Mouse (Mus musculus): ENCODE data around the gene Trak1.
"Not testable (repeated sequence)": the region's sequence is repeated elsewhere in the genome, so short reads cannot be mapped to it uniquely, and the experiment has no call there.

Trak1 gene

GRCm38 (mm10) chr9:121319323-121319966, 22.1 kb downstream of the Trak1 start:
- no peak for DNase-seq (ENCODE audit: low spot score in 2 of 2)

GRCm38 (mm10) chr9:121320433-121320832, 23.1 kb downstream of the Trak1 start:
- no peak for DNase-seq (ENCODE audit: low spot score in 2 of 2)

GRCm38 (mm10) chr9:121321118-121321517, 23.8 kb downstream of the Trak1 start:
- no peak for DNase-seq (ENCODE audit: low spot score in 2 of 2)

- DNase-seq (ENCODE audit: low spot score in 2 of 2): no peak
Measured at GRCm38 (mm10) chr9:121322034-121322433, 24.7 kb downstream of the Trak1 start.

- not testable (repeated sequence) for DNase-seq (ENCODE audit: low spot score in 2 of 2)
Measured at GRCm38 (mm10) chr9:121328342-121328741, 31.0 kb downstream of the Trak1 start.

GRCm38 (mm10) chr9:121329181-121329580, 31.9 kb downstream of the Trak1 start:
- no peak for DNase-seq (ENCODE audit: low spot score in 2 of 2)

GRCm38 (mm10) chr9:121330065-121330464, 32.8 kb downstream of the Trak1 start:
- DNase-seq (ENCODE audit: low spot score in 2 of 2): no peak

- DNase-seq (ENCODE audit: low spot score in 2 of 2): no peak
Measured at GRCm38 (mm10) chr9:121331438-121331837, 34.1 kb downstream of the Trak1 start.

GRCm38 (mm10) chr9:121331878-121332630, 34.8 kb downstream of the Trak1 start:
- DNase-seq (ENCODE audit: low spot score in 2 of 2): peak in 1 of 2 experiments; percentile 40

- no peak for DNase-seq (ENCODE audit: low spot score in 2 of 2)
Measured at GRCm38 (mm10) chr9:121333559-121333958, 36.3 kb downstream of the Trak1 start.

- no peak for DNase-seq (ENCODE audit: low spot score in 2 of 2)
Measured at GRCm38 (mm10) chr9:121334311-121334851, 37.1 kb downstream of the Trak1 start.

GRCm38 (mm10) chr9:121335568-121335967, 38.3 kb downstream of the Trak1 start:
- DNase-seq (ENCODE audit: low spot score in 2 of 2): no peak

- no peak for DNase-seq (ENCODE audit: low spot score in 2 of 2)
Measured at GRCm38 (mm10) chr9:121336324-121336946, 39.1 kb downstream of the Trak1 start.

- DNase-seq (ENCODE audit: low spot score in 2 of 2): no peak
Measured at GRCm38 (mm10) chr9:121337216-121337937, 40.1 kb downstream of the Trak1 start.

- DNase-seq (ENCODE audit: low spot score in 2 of 2): no peak
Measured at GRCm38 (mm10) chr9:121337938-121338289, 40.6 kb downstream of the Trak1 start.

GRCm38 (mm10) chr9:121341832-121342231, 44.5 kb downstream of the Trak1 start:
- no peak for DNase-seq (ENCODE audit: low spot score in 2 of 2)

- no peak for DNase-seq (ENCODE audit: low spot score in 2 of 2)
Measured at GRCm38 (mm10) chr9:121342510-121343110, 45.3 kb downstream of the Trak1 start.

GRCm38 (mm10) chr9:121343122-121343876, 46.0 kb downstream of the Trak1 start:
- no peak for DNase-seq (ENCODE audit: low spot score in 2 of 2)

- DNase-seq (ENCODE audit: low spot score in 2 of 2): no peak
Measured at GRCm38 (mm10) chr9:121344344-121344743, 47.0 kb downstream of the Trak1 start.

GRCm38 (mm10) chr9:121345427-121346130, 48.3 kb downstream of the Trak1 start:
- no peak for DNase-seq (ENCODE audit: low spot score in 2 of 2)
